Mouse (Mus musculus) E14TG2a.4 (cell line): ENCODE measurements around the gene Gpc1.

Source experiments
- CTCF ChIP-seq: conservative IDR thresholded peaks from 2 replicates; pipeline ENCODE4 v1.5.1; 2014; ENCODE audit warnings: low read length
- POU5F1 ChIP-seq: IDR thresholded peaks from 2 replicates; pipeline ENCODE4 v1.6.1; 2014; ENCODE audit warnings: low read length, borderline replicate concordance

DNA sequence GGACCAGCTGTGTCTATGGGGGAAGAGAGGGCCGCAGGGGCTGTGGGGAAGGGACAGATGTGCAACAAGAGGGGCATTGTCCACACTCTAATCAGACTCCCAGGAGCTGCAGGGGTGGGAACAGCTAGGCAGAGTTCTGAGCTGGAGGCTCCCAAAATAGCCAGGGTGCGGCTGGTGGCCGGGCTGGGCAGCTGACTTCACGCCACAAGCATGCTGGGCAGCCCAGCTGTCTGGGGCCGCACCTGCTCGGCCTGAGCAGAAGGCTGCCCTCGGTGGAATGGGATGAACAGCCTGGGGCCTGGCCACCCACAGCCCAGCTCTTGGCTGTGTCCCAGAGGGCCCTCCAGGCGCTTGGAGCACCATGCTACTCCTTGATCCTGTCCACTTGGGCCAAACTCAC is 44.2 kb upstream of the Gpc1 start:
- no peak for TF ChIP-seq CTCF
- no peak for TF ChIP-seq POU5F1
